Mouse (Mus musculus) bone marrow, adult 2 months (tissue): ENCODE results near the gene Hoxa2. TPM values are rescaled to one million over a fixed set of nuclear protein-coding genes. Genes with fewer than 3 reads are reported as not detected.

ENCODE experiments used
- H3K27ac ChIP-seq: fragments of 200-500 bp; 2 replicates; pipeline ENCODE4 v1.5.1; 2012; ENCODE audit warnings: low read depth, mild to moderate bottlenecking, control low read depth, inconsistent platforms, low read length; ENCODE audit not compliant: control insufficient read depth, poor library complexity, insufficient read depth
- H3K4me1 ChIP-seq: fragments of 200-500 bp; 2 replicates; pipeline ENCODE4 v1.6.1; 2011; ENCODE audit warnings: low read length; ENCODE audit not compliant: control insufficient read depth, insufficient read depth
- H3K4me3 ChIP-seq: fragments of 200-500 bp; replicated peaks from 2 replicates; pipeline ENCODE3; 2011; ENCODE audit warnings: mild to moderate bottlenecking, low read depth, low read length, control low read depth; ENCODE audit not compliant: control insufficient read depth
- CTCF ChIP-seq: fragments of 200-500 bp; IDR thresholded peaks from 2 replicates; pipeline ENCODE4 v1.5.1; 2011; ENCODE audit warnings: low read length, control low read depth; ENCODE audit not compliant: control insufficient read depth, insufficient read depth
- POLR2A ChIP-seq: fragments of 200-500 bp; IDR thresholded peaks from 2 replicates; pipeline ENCODE4 v1.6.1; 2011; ENCODE audit warnings: low read depth, mild to moderate bottlenecking, control low read depth, low read length, borderline replicate concordance; ENCODE audit not compliant: control insufficient read depth
- WGBS: fragments of 180-500 bp; shearing (Covaris S2); methylation state at CpG from one replicate; pipeline ENCODE4 v1.1.7; 2018; 5-methylcytosine and 5-hydroxymethylcytosine counted together
- polyA plus RNA-seq: library from polyadenylated mRNA; stranded (reverse); fragments of >200 nt; gene quantifications from 2 replicates; pipeline ENCODE4 v1.2.4, GENCODE M21; 2011; ENCODE audit warnings: low replicate concordance; ENCODE audit not compliant: missing spikeins, insufficient read depth, insufficient read length

Hoxa2 gene
- polyA plus RNA-seq, 1 experiment, result 1.4 TPM

DNA sequence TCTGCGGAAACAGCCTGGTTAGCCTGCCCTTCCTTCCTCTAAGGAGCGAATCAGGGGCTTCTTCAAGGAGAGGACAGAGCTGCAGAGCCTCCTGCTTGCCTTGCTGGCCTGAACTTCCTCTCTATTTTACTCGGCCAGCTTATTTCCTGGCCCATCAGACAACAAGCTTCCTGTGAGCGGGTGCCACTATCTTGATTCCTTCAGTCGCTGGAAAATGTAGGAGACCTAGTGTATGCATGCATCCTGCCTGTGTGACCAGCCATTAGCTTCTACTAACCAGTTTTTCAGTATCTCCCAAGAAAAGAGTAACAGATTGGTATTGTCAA is 6.2 kb upstream of the Hoxa2 start:
- Histone ChIP-seq H3K4me1 (no peaks in the 10 kb centered on the region), H3K27ac (no peak overlapping the region), H3K4me3 (no peak overlapping the region)
- no peak for TF ChIP-seq CTCF
- 60% methylated on average over 5 of the region's 5 CpGs for WGBS

DNA sequence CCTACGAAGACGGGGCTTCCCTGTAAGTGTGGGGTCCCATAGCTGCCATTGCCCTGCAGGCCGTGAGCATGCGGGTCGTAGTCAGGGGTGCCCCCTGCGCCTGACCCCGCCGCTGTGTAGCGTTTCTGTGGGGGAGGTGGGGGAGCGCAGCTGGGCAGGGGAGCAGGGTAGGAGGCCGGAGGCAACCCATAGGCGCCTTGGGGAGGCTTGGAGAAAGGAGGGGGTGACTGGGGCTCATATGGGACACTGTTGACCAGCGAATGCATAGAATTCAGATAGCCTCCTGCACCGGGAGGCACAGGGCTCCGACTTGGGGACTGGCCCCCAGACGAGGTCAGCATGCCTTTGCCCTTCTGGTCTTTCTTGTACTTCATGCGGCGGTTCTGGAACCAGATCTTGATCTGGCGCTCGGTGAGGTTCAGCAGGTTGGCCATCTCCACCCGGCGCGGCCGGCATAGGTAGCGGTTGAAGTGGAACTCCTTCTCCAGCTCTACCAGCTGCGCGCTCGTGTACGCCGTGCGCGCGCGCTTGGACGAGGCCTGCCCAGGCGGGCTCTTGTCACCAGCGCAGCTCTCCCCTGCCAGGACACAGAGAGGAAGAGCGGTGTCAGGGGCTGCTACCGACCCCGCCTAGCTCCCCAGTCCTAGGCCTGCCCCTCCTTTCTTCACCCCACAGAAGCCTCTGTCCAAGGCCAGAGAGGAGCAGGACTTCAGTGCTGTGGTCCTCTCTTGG is 5.7 kb upstream of the Hoxa2 start:
- Histone ChIP-seq H3K4me1 (no peaks in the 10 kb centered on the region), H3K4me3 (no peak overlapping the region), H3K27ac (no peak overlapping the region; the same call in 1 of the 2 replicates)
- TF ChIP-seq CTCF (no peak), POLR2A (no peak)
- 89% methylated on average over 40 of the region's 40 CpGs for WGBS

GRCm38 (mm10) chr6:52169499-52170165 is 5.0 kb upstream of the Hoxa2 start:
- no peak overlapping the region for H3K4me3 ChIP-seq
- H3K27ac ChIP-seq, result no peak overlapping the region; the same call in 1 of the 2 replicates
- TF ChIP-seq POLR2A (no peak), CTCF (no peak)
- WGBS, result 79% methylated on average over 16 of the region's 16 CpGs
- no peaks in the 10 kb centered on the region for H3K4me1 ChIP-seq

- WGBS, result 88% methylated on average over 42 of the region's 42 CpGs
- H3K27ac ChIP-seq, result no peak overlapping the region
- H3K4me3 ChIP-seq, result no peak overlapping the region
- TF ChIP-seq POLR2A (no peak), CTCF (no peak)
- H3K4me1 ChIP-seq, result no peaks in the 10 kb centered on the region
These were observed 3.8 kb upstream of the Hoxa2 start for GRCm38 (mm10) chr6:52168191-52169055.

GRCm38 (mm10) chr6:52167736-52168161 is 3.1 kb upstream of the Hoxa2 start:
- Histone ChIP-seq H3K4me1 (no peaks in the 10 kb centered on the region), H3K27ac (no peak overlapping the region), H3K4me3 (no peak overlapping the region)
- 89% methylated on average over 14 of the region's 14 CpGs for WGBS
- TF ChIP-seq POLR2A (no peak), CTCF (no peak)

DNA sequence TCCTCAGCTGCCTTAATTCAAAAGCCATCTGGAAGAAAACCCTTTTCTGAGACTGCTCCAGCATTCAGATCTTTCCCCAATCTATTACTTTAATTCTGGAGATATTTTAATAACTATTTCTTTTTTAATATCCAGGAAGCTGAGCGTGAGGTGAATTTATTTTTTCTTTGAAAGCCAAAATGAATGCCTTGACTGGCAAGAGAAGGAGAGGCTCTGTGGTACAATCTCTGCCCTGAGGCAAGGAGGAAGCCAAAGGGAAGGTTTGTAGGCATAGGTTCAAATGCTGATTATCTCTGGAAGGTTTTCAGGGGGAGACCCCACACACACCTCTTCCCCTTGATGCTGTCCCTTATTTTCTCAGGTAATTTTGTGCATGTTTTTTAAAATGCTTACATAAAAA is 2.5 kb upstream of the Hoxa2 start:
- WGBS, result 78% methylated on average over 1 of the region's 1 CpGs
- H3K4me3 ChIP-seq, result no peak overlapping the region

GRCm38 (mm10) chr6:52166431-52167077 is 1.9 kb upstream of the Hoxa2 start:
- no peak for TF ChIP-seq CTCF
- TF ChIP-seq POLR2A, result no peak
- Histone ChIP-seq H3K27ac (no peak overlapping the region), H3K4me3 (no peak overlapping the region), H3K4me1 (no peaks in the 10 kb centered on the region)
- 80% methylated on average over 4 of the region's 4 CpGs for WGBS

More for the DNA sequence above, 2.5 kb upstream of the Hoxa2 start:
- H3K4me1 ChIP-seq, result no peaks in the 10 kb centered on the region
- H3K27ac ChIP-seq, result no peak overlapping the region
- TF ChIP-seq CTCF (no peak), POLR2A (no peak)
